Mouse (Mus musculus) kidney, embryonic 14.5 days (tissue): Measurements from ENCODE around the gene Bicra. TPM values are rescaled to one million over a fixed set of nuclear protein-coding genes. Genes with fewer than 3 reads are reported as not detected.

Source experiments
- ATAC-seq: fragments of 200-750 bp; cut with Nextera tagmentation; 2 replicates; pipeline ENCODE4 v1.8.0; 2017; ENCODE audit warnings: moderate number of reproducible peaks, mild to moderate bottlenecking, moderate TSS enrichment, moderate library complexity; ENCODE audit not compliant: low FRiP score, low TSS enrichment
- H3K27ac ChIP-seq: fragments of 300-500 bp; sonication (generic); 2 replicates; pipeline ENCODE4 v1.5.1; 2014; ENCODE audit warnings: low read depth, mild to moderate bottlenecking, low read length, moderate library complexity, mixed read lengths
- H3K27me3 ChIP-seq: fragments of 300-500 bp; sonication (generic); 2 replicates; pipeline ENCODE4 v1.6.1; 2014; ENCODE audit warnings: mild to moderate bottlenecking, low read length; ENCODE audit not compliant: control insufficient read depth, insufficient read depth
- H3K36me3 ChIP-seq: fragments of 300-500 bp; sonication (generic); 2 replicates; pipeline ENCODE4 v1.6.1; 2014; ENCODE audit warnings: low read length, mixed read lengths; ENCODE audit not compliant: control insufficient read depth, insufficient read depth
- H3K4me1 ChIP-seq: fragments of 300-500 bp; sonication (generic); 2 replicates; pipeline ENCODE4 v1.6.1; 2014; ENCODE audit warnings: low read length, mixed read lengths; ENCODE audit not compliant: control insufficient read depth, insufficient read depth
- H3K4me2 ChIP-seq: fragments of 300-500 bp; sonication (generic); replicated peaks from 2 replicates; pipeline ENCODE4 v1.6.1; 2014; ENCODE audit warnings: low read depth, mild to moderate bottlenecking, low read length
- H3K4me3 ChIP-seq: fragments of 300-500 bp; sonication (generic); 2 replicates; pipeline ENCODE4 v1.5.1; 2014; ENCODE audit warnings: mild to moderate bottlenecking, low read length
- H3K9ac ChIP-seq: fragments of 300-500 bp; sonication (generic); 2 replicates; pipeline ENCODE4 v1.6.1; 2014; ENCODE audit warnings: low read depth, mild to moderate bottlenecking, low read length, moderate library complexity
- H3K9me3 ChIP-seq: fragments of 300-500 bp; sonication (generic); 2 replicates; pipeline ENCODE4 v1.6.1; 2016; ENCODE audit warnings: low read length; ENCODE audit not compliant: control insufficient read depth
- WGBS: fragments of 180-500 bp; shearing (Covaris S2); extraction: QIAGEN DNeasy Blood & Tissue Kit; methylation state at CpG from one replicate; pipeline ENCODE4 v1.1.7; 2014; 5-methylcytosine and 5-hydroxymethylcytosine counted together
- polyA plus RNA-seq: library from polyadenylated mRNA; unstranded; fragments of >200 nt; fragmentation: Nextera tagmentation; extraction: Ambion mirVana; gene quantifications from 2 replicates; pipeline ENCODE4 v1.2.1, GENCODE M21; 2014

Gene Bicra
- polyA plus RNA-seq, 1 experiment from 2014 or later, result 10.0 TPM

- Histone ChIP-seq H3K27ac (no peak overlapping the region), H3K27me3 (no peaks in the 10 kb centered on the region), H3K4me3 (no peak overlapping the region), H3K9ac (no peak overlapping the region), H3K4me1 (peaks cover 10% of the 10 kb centered on the region; the same call in 1 of the 2 replicates), H3K9me3 (no peaks in the 10 kb centered on the region), H3K36me3 (peaks cover 3% of the 10 kb centered on the region; the same call in 1 of the 2 replicates), H3K4me2 (no peak overlapping the region)
- 90% methylated on average over 13 of the region's 13 CpGs for WGBS
- no peak for ATAC-seq
Observed at GRCm38 (mm10) chr7:15953307-15954074, 94.2 kb downstream of the Bicra start.

GRCm38 (mm10) chr7:15952416-15952815 lies 95.3 kb downstream of the Bicra start:
- ATAC-seq, result no peak
- no peaks in the 10 kb centered on the region for H3K27me3 ChIP-seq
- H3K4me3 ChIP-seq, result no peak overlapping the region
- H3K9ac ChIP-seq, result no peak overlapping the region
- WGBS, result 77% methylated on average over 3 of the region's 3 CpGs
- H3K36me3 ChIP-seq, result peaks cover 3% of the 10 kb centered on the region; the same call in 1 of the 2 replicates
- peaks cover 11% of the 10 kb centered on the region; the same call in 1 of the 2 replicates for H3K4me1 ChIP-seq
- no peak overlapping the region for H3K4me2 ChIP-seq
- no peaks in the 10 kb centered on the region for H3K9me3 ChIP-seq
- no peak overlapping the region for H3K27ac ChIP-seq

- H3K27ac ChIP-seq, result no peak overlapping the region
- H3K9me3 ChIP-seq, result no peaks in the 10 kb centered on the region
- peaks cover 3% of the 10 kb centered on the region; the same call in 1 of the 2 replicates for H3K36me3 ChIP-seq
- H3K27me3 ChIP-seq, result no peaks in the 10 kb centered on the region
- ATAC-seq, result no peak
- H3K4me3 ChIP-seq, result no peak overlapping the region
- H3K4me1 ChIP-seq, result peaks cover 7% of the 10 kb centered on the region; the same call in 1 of the 2 replicates
- no peak overlapping the region for H3K9ac ChIP-seq
- WGBS, result 93% methylated on average over 15 of the region's 15 CpGs
- no peak overlapping the region for H3K4me2 ChIP-seq
Observed at GRCm38 (mm10) chr7:15950008-15950407, 97.7 kb downstream of the Bicra start.

- Histone ChIP-seq H3K9ac (no peak overlapping the region), H3K27ac (no peak overlapping the region), H3K27me3 (no peaks in the 10 kb centered on the region), H3K4me1 (peaks cover 7% of the 10 kb centered on the region), H3K36me3 (peaks cover 6% of the 10 kb centered on the region; the same call in 1 of the 2 replicates), H3K4me3 (no peak overlapping the region), H3K9me3 (no peaks in the 10 kb centered on the region), H3K4me2 (no peak overlapping the region)
- ATAC-seq, result no peak
- WGBS, result 77% methylated on average over 7 of the region's 7 CpGs
Observed at GRCm38 (mm10) chr7:15949216-15949790, 98.4 kb downstream of the Bicra start.

GRCm38 (mm10) chr7:15948381-15948941 lies 99.3 kb downstream of the Bicra start:
- peak overlapping the region; percentile 29; the same call in 1 of the 2 replicates for H3K9ac ChIP-seq

GRCm38 (mm10) chr7:15947653-15948260 lies 100.0 kb downstream of the Bicra start:
- Histone ChIP-seq H3K36me3 (peaks cover 21% of the 10 kb centered on the region), H3K27me3 (no peaks in the 10 kb centered on the region), H3K9ac (no peak overlapping the region), H3K9me3 (no peaks in the 10 kb centered on the region), H3K4me1 (peaks cover 10% of the 10 kb centered on the region), H3K4me2 (peak overlapping the region; percentile 53), H3K4me3 (no peak overlapping the region; the same call in 1 of the 2 replicates), H3K27ac (no peak overlapping the region)
- 0 out of 2 replicates have a peak, but pooled peaks have one; percentile 6 for ATAC-seq
- WGBS, result 54% methylated on average over 4 of the region's 4 CpGs

More at GRCm38 (mm10) chr7:15948381-15948941, 99.3 kb downstream of the Bicra start:
- Histone ChIP-seq H3K36me3 (peaks cover 14% of the 10 kb centered on the region), H3K4me3 (peak overlapping the region; percentile 24), H3K27ac (no peak overlapping the region), H3K4me2 (peak overlapping the region; percentile 53), H3K27me3 (no peaks in the 10 kb centered on the region), H3K9me3 (no peaks in the 10 kb centered on the region), H3K4me1 (peaks cover 10% of the 10 kb centered on the region)
- peak; percentile 85 for ATAC-seq
- 3% methylated on average over 23 of the region's 23 CpGs for WGBS

GRCm38 (mm10) chr7:15945721-15946536 lies 101.8 kb downstream of the Bicra start, which contains the start of gene Nop53:
Nop53 (minus strand) TSS chr7:15946074.
- Histone ChIP-seq H3K9me3 (no peaks in the 10 kb centered on the region), H3K27ac (peak within 1 kb of the TSS; percentile 96), H3K36me3 (peaks cover 40% of the 10 kb centered on the region), H3K4me1 (peaks cover 10% of the 10 kb centered on the region), H3K27me3 (no peaks in the 10 kb centered on the region), H3K4me2 (peak within 1 kb of the TSS; percentile 88), H3K9ac (peak within 1 kb of the TSS; percentile 85), H3K4me3 (peak within 1 kb of the TSS; percentile 73)
- peak; percentile 90 for ATAC-seq
- WGBS, result 1% methylated on average over 59 of the region's 59 CpGs

GRCm38 (mm10) chr7:15945211-15945610 lies 102.5 kb downstream of the Bicra start:
- Histone ChIP-seq H3K27me3 (no peaks in the 10 kb centered on the region), H3K9ac (peak overlapping the region; percentile 85), H3K27ac (no peak overlapping the region), H3K36me3 (peaks cover 44% of the 10 kb centered on the region), H3K4me3 (peak overlapping the region; percentile 73), H3K4me1 (peaks cover 10% of the 10 kb centered on the region), H3K4me2 (peak overlapping the region; percentile 88), H3K9me3 (no peaks in the 10 kb centered on the region)
- WGBS, result 5% methylated on average over 8 of the region's 8 CpGs
- ATAC-seq, result no peak
